Mouse (Mus musculus): ENCODE results near the gene Ntrk1. TPM values are rescaled to one million over a fixed set of nuclear protein-coding genes. Genes with fewer than 3 reads are reported as not detected.

The Ntrk1 gene
- polyA plus RNA-seq, 1 experiment from 2014 or later: 9.0 TPM

DNA sequence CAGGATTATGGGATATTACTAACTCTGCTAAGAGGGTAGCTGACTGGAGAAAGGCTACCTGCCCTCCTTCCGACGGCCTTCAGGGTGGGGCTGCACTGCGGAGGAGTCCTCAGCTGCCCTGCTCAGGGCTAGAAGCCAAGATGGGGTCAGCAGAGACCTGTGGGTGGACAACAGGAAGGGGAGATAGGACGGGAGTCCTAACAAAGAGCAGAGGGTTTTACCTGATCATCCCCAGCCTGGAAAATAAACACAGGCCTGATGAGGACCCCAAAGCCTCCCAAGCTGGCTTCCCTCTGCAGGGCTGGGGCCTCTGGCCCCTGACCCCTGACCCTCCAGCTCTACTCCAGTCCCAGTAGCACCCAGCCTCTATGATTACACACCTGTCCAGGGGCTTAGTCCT lies 31.8 kb downstream of the Ntrk1 start:
- Histone ChIP-seq H3K9me3 (no peaks in the 10 kb centered on the region), H3K27ac (peak overlapping the region; percentile 78), H3K36me3 (no peaks in the 10 kb centered on the region), H3K4me1 (replicated peaks) (peaks cover 85% of the 10 kb centered on the region), H3K27me3 (ENCODE audit: insufficient read depth, poor library complexity, severe bottlenecking) (peaks cover 68% of the 10 kb centered on the region), H3K4me3 (peak overlapping the region; percentile 30; the same call in 1 of the 2 replicates)
- no peak for DNase-seq (ENCODE audit: low spot score)
- WGBS: 64% methylated on average over 4 of the region's 4 CpGs

DNA sequence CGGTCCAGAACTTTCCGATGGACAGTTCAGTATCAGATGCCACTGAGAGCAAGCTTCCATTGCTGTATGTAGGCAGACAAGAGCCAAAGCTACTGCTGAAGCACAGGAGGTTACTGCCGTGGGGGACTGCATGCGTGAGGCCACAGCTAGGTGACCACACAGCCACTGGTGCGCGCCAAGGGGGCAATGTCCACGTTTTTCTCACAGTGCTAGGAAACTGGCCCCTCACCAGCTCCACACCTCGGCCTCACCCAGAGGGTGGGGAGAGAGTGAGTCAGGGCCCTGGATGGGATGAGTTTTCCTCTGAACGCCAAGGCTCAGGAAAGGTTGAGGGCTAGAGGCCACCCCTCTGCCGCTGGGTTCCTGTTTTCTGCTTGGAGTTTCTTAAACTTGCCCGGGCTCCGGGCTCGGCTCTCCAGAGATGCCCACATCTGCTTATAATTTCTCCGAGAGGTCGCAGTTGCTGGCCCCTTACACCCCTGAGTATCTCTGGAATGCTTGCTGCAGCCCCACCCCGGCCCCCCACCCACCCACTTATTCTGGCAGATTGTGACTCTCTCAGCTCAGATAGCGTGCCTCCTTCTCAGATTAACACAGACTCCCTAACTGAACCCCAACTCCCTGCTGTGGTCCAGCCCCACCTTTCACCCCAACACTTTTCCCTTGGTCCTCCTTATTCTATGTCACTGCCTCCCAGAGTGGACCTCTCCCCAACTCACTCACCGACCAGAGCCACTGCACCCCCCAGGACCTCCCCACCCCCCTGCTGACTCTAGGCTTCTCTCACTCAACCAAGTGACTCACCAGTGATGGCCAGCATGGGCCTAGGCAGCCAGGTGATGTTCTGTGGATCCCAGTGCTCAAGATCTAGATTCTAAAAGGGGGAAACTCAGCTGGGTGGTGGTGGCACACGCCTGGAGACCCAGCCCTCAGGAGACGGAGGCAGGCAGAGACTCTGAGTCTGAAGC lies 33.3 kb downstream of the Ntrk1 start:
- Histone ChIP-seq H3K4me3 (no peak overlapping the region), H3K4me1 (replicated peaks) (peaks cover 76% of the 10 kb centered on the region), H3K9me3 (no peaks in the 10 kb centered on the region), H3K27me3 (ENCODE audit: insufficient read depth, poor library complexity, severe bottlenecking) (peaks cover 68% of the 10 kb centered on the region), H3K27ac (peak overlapping the region; percentile 72), H3K36me3 (no peaks in the 10 kb centered on the region)
- 61% methylated on average over 20 of the region's 20 CpGs for WGBS
- peak; percentile 47 for DNase-seq (ENCODE audit: low spot score)

DNA sequence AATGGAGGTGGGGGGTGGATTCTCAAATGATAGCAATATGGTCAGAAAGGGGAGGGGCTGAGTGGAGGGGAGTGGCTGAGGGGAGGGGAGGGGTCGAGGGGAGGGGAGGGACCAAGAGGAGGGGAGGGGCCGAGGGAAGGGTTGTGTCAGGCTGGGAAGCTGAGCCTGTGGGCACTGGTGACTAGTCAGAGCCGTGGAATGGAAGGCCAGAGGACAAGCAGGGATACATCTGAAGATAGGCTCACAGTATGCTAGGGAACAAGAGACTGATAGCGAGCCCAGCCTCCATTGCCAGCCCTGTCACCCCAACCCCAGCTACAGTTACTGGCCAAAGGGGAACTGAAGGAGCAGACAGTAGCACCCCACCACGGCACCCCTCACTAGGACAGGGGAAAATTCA lies 36.3 kb downstream of the Ntrk1 start:
- WGBS: 40% methylated on average over 4 of the region's 5 CpGs
- no peak for DNase-seq (ENCODE audit: low spot score)
- Histone ChIP-seq H3K27ac (no peak overlapping the region), H3K4me1 (replicated peaks) (peaks cover 60% of the 10 kb centered on the region), H3K27me3 (ENCODE audit: insufficient read depth, poor library complexity, severe bottlenecking) (peaks cover 70% of the 10 kb centered on the region), H3K4me3 (no peak overlapping the region), H3K36me3 (0 out of 2 replicates have a peak, but pooled peaks cover under 1% of the 10 kb centered on the region), H3K9me3 (no peaks in the 10 kb centered on the region)

DNA sequence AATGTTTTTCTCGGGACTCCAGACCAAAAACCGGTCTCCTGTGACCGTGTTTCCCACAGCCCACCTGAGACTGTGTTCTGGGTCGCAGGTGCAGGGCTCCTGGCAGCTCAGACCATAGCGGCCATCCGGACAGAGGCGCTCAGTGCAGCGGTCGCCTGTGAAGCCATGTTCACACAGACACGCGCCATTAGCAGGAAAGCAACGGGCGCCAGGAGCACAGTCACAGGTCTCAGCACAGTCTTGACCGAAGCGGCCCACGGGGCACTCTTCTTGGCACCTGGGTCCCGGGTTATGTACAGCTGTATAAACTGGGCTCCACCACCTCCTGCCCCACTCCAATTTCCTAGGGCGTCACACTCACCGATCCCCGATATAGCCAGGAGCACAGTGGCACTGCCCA lies 38.5 kb downstream of the Ntrk1 start:
- Histone ChIP-seq H3K4me3 (peak overlapping the region; percentile 38), H3K27me3 (ENCODE audit: insufficient read depth, poor library complexity, severe bottlenecking) (peaks cover 68% of the 10 kb centered on the region), H3K36me3 (0 out of 2 replicates have a peak, but pooled peaks cover 7% of the 10 kb centered on the region), H3K9me3 (no peaks in the 10 kb centered on the region), H3K4me1 (replicated peaks) (peaks cover 40% of the 10 kb centered on the region), H3K27ac (no peak overlapping the region)
- no peak for DNase-seq (ENCODE audit: low spot score)
- 52% methylated on average over 20 of the region's 20 CpGs for WGBS

DNA sequence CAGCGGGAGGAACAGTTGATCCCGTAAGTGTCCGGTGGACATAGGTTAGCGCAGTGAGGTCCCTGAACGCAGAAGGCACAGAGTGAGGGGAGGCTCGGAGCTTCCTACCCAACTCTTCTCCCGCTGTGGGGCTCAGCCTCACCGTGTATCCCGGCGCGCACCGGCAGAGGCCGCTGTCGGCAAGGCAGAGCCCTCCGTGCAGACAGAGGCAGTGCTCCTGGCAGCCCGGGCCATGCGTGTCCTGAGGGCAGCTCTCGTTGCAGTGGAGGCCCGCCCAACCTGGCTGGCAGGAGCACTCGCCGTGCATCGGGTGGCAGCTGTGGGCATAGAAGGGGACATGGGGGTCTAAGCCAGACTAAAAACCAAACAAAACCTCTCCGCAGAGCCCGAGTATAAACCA lies 39.0 kb downstream of the Ntrk1 start:
- H3K27me3 ChIP-seq (ENCODE audit: insufficient read depth, poor library complexity, severe bottlenecking): peaks cover 68% of the 10 kb centered on the region
- DNase-seq (ENCODE audit: low spot score): peak; percentile 89
- peak overlapping the region; percentile 38 for H3K4me3 ChIP-seq
- 4% methylated on average over 24 of the region's 24 CpGs for WGBS
- H3K36me3 ChIP-seq: 0 out of 2 replicates have a peak, but pooled peaks cover 7% of the 10 kb centered on the region
- no peaks in the 10 kb centered on the region for H3K9me3 ChIP-seq
- peak overlapping the region; percentile 66 for H3K27ac ChIP-seq
- H3K4me1 ChIP-seq (replicated peaks): peaks cover 35% of the 10 kb centered on the region

DNA sequence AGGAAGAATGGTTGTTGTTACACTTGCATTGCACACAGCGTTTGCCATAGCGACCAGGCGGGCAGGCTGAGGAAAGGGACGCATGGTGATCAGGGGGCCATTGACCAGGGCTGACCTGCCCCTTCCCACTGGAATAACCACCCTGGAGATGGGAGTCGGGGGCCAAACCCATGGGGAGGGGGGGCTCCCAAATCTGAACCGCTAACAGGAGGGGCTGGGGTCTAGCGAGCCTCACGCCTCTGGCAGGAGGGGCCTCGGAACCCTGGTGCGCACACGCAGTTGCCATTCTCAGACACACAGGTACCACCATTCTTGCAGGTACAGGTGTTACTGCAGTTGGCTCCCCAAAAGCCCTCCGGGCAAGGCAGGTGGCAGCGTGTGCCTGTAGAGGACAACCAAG lies 41.1 kb downstream of the Ntrk1 start:
- no peak overlapping the region for H3K4me3 ChIP-seq
- 0 out of 2 replicates have a peak, but pooled peaks cover 10% of the 10 kb centered on the region for H3K36me3 ChIP-seq
- WGBS: 86% methylated on average over 13 of the region's 13 CpGs
- peaks cover 62% of the 10 kb centered on the region for H3K27me3 ChIP-seq (ENCODE audit: insufficient read depth, poor library complexity, severe bottlenecking)
- H3K9me3 ChIP-seq: no peaks in the 10 kb centered on the region
- DNase-seq (ENCODE audit: low spot score): no peak
- peaks cover 20% of the 10 kb centered on the region for H3K4me1 ChIP-seq (replicated peaks)
- no peak overlapping the region for H3K27ac ChIP-seq

DNA sequence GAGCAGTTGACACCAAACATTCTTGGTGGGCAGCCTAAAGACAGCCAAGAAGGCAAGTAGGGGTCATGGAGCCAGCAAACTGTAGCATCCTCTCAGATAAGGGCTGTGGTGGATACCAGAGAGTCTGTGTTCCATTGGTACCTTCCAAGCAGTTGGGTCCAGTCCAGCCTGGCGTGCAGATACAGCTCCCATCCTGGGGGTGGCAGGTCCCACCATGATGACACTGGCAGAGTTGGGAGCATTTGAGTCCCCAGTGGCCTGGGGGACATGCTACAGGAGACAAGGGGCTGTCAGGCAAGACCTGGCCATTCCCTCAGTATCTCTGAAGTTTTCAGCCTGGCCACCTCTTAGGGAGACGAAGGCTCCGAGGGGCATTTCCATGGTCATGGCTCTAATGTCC lies 42.4 kb downstream of the Ntrk1 start:
- Histone ChIP-seq H3K27me3 (ENCODE audit: insufficient read depth, poor library complexity, severe bottlenecking) (peaks cover 50% of the 10 kb centered on the region), H3K4me1 (replicated peaks) (peaks cover 22% of the 10 kb centered on the region), H3K27ac (no peak overlapping the region), H3K4me3 (no peak overlapping the region), H3K36me3 (0 out of 2 replicates have a peak, but pooled peaks cover 10% of the 10 kb centered on the region), H3K9me3 (no peaks in the 10 kb centered on the region)
- DNase-seq (ENCODE audit: low spot score): no peak
- 87% methylated on average over 3 of the region's 3 CpGs for WGBS

DNA sequence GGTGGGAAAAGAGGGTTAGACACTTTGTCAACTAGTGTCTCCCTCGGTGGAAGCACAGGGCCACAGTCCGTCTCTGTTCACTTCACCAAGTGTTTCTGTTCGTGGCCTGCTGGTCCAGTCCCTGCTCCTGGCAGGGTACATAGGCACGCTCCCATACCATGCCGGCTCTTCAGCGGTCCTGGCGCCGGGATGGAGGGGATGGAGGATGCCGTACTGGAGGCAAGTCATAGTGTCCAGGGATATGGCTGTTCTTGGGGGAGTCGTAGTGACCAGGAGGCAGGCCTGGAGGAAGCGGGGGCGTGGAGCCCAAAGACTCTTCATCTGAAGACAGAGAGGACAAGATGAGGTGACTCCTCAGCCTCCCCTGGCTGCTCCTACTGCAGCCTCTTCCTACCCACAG lies 45.0 kb downstream of the Ntrk1 start:
- DNase-seq (ENCODE audit: low spot score): no peak
- H3K4me1 ChIP-seq (replicated peaks): peaks cover 19% of the 10 kb centered on the region
- 0 out of 2 replicates have a peak, but pooled peaks cover 10% of the 10 kb centered on the region for H3K36me3 ChIP-seq
- no peak overlapping the region for H3K4me3 ChIP-seq
- no peak overlapping the region for H3K27ac ChIP-seq
- WGBS: 89% methylated on average over 12 of the region's 12 CpGs
- peaks cover 24% of the 10 kb centered on the region for H3K27me3 ChIP-seq (ENCODE audit: insufficient read depth, poor library complexity, severe bottlenecking)
- H3K9me3 ChIP-seq: no peaks in the 10 kb centered on the region

DNA sequence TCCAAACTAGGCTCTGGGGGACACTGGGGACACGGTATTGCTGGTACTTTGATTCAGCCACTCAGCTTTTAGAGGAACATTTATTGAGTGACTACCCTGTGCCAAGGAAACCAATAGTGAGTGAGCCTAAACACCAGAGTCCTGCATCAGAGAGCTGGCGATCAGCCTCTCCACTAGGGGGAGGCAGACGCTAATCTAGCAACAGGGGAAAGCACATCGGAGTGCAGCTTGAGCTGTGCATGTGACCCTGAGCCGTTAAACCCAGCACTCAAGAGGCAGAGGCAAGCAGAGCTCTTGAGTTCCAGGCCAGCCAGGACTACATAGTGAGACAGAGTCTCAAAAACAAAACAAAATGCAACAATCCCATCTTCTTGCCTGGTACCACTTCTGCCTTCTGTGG lies 45.9 kb downstream of the Ntrk1 start:
- 17% methylated on average over 5 of the region's 5 CpGs for WGBS
- DNase-seq (ENCODE audit: low spot score): peak; percentile 52
- Histone ChIP-seq H3K9me3 (no peaks in the 10 kb centered on the region), H3K36me3 (0 out of 2 replicates have a peak, but pooled peaks cover 10% of the 10 kb centered on the region), H3K27ac (no peak overlapping the region), H3K27me3 (ENCODE audit: insufficient read depth, poor library complexity, severe bottlenecking) (peaks cover 15% of the 10 kb centered on the region; the same call in 1 of the 2 replicates), H3K4me1 (replicated peaks) (peaks cover 25% of the 10 kb centered on the region), H3K4me3 (no peak overlapping the region)

DNA sequence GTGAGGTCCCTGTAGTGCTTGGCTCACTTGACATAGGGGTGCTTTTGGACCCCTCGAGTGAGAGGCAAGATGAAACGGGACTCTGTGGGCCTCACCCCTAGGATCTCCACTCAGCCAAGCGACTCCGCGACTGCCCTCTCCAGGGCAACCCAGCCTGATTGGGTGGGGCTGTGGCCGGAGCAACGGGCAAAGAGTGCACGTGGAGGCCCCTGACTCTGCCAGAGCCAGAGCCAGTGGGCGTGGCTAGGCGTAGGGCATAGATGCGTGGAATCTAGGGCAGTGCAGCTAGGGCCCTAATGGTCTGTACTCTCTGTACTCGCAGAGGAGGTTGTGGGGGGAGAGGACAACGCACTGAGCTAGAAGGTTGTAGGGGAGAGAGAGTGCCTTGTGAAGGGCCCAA lies 46.5 kb downstream of the Ntrk1 start, which contains the start of gene Lrrc71:
Gene Lrrc71, minus strand, starts transcription at position 195 of the 400 bp plus-strand sequence.
- H3K9me3 ChIP-seq: no peaks in the 10 kb centered on the region
- H3K4me3 ChIP-seq: no peak within 1 kb of the TSS
- H3K4me1 ChIP-seq (replicated peaks): peaks cover 25% of the 10 kb centered on the region
- H3K27ac ChIP-seq: no peak within 1 kb of the TSS
- 44% methylated on average over 13 of the region's 13 CpGs for WGBS
- H3K36me3 ChIP-seq: 0 out of 2 replicates have a peak, but pooled peaks cover 8% of the 10 kb centered on the region
- no peak for DNase-seq (ENCODE audit: low spot score)
- peaks cover 9% of the 10 kb centered on the region; the same call in 1 of the 2 replicates for H3K27me3 ChIP-seq (ENCODE audit: insufficient read depth, poor library complexity, severe bottlenecking)

DNA sequence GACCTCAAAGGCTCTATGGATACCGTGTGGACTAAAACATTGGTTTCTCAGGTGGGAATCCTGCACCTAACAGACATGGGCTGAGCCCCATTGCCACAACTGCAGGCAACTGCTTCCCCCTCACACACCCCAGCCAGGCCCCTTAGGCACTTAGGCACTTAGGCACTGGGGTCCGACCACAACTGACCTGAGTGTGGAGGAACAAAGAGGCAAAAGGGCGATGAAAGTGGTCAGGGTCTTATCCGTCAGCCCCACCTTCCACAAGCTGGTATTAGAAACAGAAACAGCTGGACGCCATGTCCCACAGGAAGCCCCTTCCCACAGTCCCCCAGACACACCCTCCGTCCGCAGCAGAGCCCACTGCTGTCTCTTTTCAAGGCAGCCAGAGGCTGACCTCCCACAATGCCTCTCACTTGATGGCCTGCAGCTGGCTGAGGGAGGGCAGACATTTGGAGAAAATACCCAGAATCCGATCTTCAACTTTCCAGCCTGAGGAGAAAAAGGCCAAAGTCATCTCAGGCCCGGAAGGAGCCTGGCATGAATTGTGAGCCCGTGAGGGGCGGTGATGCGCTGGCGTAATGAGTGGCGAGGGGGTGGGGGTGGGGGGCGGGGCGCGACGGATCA lies 49.8 kb downstream of the Ntrk1 start:
- 31% methylated on average over 18 of the region's 18 CpGs for WGBS
- Histone ChIP-seq H3K4me3 (peak overlapping the region; percentile 35), H3K27me3 (ENCODE audit: insufficient read depth, poor library complexity, severe bottlenecking) (peaks cover 2% of the 10 kb centered on the region; the same call in 1 of the 2 replicates)

DNA sequence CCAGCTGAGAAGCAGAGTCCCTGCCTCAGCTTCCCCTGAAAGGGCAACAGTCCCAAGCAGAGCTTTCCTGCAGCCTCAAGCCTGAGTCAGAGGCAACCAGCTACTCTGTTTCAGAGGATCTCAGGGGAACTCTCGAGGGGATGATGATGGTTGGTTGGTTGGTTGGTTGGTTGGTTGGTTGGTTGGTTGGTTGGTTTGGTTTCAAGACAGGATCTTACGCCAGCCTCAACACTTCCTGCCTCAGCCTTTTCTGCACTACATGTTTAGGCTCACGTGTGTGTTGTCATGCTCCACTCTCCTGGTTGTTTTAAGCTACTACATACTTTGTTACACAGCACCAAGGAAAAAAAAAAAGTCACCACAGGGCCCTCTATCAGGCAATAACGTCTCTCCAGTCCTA lies 51.0 kb downstream of the Ntrk1 start:
- Histone ChIP-seq H3K36me3 (peaks cover 10% of the 10 kb centered on the region), H3K27ac (no peak overlapping the region), H3K27me3 (ENCODE audit: insufficient read depth, poor library complexity, severe bottlenecking) (no peaks in the 10 kb centered on the region), H3K4me1 (replicated peaks) (peaks cover 25% of the 10 kb centered on the region), H3K4me3 (no peak overlapping the region), H3K9me3 (no peaks in the 10 kb centered on the region)
- 88% methylated on average over 4 of the region's 4 CpGs for WGBS
- no peak for DNase-seq (ENCODE audit: low spot score)

More for the DNA sequence above, 49.8 kb downstream of the Ntrk1 start:
- H3K9me3 ChIP-seq: no peaks in the 10 kb centered on the region
- peaks cover 25% of the 10 kb centered on the region for H3K4me1 ChIP-seq (replicated peaks)
- H3K27ac ChIP-seq: peak overlapping the region; percentile 81
- no peak for DNase-seq (ENCODE audit: low spot score)
- H3K36me3 ChIP-seq: 0 out of 2 replicates have a peak, but pooled peaks cover 3% of the 10 kb centered on the region
